Mouse (Mus musculus): Measurements from ENCODE around the gene Neurl1a.

Gene Neurl1a

GRCm38 (mm10) chr19:47216766-47217165, 38.1 kb downstream of the Neurl1a start:
- no peak for DNase-seq

DNA sequence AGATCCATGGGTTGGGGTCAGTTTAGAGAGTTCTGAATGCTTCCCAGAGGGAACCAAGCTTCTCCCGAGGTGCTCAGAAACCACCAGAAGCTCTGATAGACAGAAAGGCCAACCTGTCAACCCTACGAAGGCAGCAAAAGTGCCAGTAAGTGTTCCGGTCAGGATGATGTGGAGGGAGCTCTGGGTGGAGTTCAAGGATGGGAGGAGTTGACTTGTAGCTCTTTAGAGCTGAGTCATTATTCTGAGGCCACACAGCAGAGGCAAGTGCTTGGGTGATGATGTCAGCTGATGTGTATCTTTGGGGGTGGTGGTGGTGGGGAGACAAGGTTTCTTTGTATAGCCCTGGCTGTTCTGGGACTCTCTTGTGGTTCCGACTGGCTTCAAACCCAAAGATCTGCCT, 41.0 kb downstream of the Neurl1a start:
- DNase-seq: no peak

GRCm38 (mm10) chr19:47220232-47220631, 41.6 kb downstream of the Neurl1a start:
- no peak for DNase-seq

DNA sequence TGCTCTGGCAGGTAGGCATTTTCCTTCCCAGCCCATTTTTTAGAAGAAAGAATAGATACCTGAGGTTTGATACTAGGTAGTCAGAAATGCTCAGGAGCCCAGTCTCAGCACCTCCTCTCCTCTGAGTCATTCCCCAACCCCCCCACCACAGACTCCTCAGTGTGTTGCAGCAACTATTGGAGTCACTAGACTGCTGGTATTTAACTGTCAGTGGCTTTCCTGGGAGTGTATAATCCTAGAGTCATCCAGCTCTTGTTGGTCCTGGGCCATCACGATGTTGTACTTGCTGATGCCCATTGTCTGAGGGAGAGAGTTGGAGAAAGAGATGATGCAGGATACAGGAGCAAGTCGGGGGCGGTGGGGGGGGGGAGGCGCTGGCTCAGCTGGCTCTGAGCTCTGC, 42.4 kb downstream of the Neurl1a start:
- DNase-seq: no peak

- DNase-seq: no peak
Observed at GRCm38 (mm10) chr19:47221500-47222153, 43.0 kb downstream of the Neurl1a start.

DNA sequence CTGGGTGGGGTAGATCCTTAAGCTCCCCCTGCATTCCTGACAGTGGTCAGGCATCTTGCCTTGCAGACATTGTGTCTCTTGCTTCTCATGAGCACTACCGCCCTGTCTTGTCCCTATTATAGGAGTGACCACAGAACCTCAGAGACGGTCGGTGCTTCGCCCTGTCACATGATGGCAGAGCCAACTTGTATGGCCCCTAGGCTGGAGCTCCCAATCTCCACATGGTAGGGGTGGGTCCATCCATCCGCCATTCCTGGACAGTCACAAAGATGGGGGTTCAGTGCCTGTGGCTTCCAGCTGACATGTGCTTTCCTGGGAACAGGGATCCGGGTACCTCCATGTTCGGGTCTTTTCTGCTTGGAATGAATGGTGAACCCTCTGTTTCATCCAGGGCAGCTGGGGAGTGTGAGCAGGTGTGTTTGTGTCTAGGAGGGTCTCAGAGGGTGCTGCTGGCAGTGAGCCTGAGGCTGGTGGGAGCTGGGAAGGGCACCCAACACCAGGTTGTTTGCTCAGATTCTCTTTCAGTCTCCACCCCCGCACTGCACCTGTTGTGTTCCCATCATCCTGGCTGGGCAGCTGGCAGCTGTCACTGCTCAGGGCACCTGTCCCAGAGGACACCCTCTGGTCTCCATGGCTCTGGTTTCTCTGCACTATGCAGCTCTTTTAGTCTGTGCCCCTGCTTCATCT, 43.7 kb downstream of the Neurl1a start:
- no peak for DNase-seq

GRCm38 (mm10) chr19:47222841-47223557, 44.4 kb downstream of the Neurl1a start:
- peak; percentile 5 for DNase-seq

DNA sequence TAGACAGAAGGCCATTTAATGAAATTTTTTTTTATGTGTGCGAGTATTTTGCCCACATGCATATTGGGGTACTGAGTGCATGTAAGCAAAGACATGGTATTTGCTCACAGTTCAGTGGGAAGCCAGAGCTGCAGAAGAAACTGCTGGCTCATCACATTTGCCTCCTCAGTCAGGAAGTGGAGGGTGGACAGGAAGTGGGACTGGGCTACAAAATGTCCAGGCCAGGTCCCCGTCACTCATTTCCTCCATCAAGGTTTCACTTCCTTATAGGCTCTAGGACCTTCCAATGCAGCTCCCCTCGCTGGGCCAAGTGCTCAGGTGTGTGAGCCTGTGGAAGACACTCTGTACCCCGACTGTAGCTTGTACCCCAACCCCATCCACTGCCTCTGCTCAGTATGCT, 46.1 kb downstream of the Neurl1a start:
- DNase-seq: peak; percentile 27

- no peak for DNase-seq
Observed at GRCm38 (mm10) chr19:47225791-47226190, 47.2 kb downstream of the Neurl1a start.

DNA sequence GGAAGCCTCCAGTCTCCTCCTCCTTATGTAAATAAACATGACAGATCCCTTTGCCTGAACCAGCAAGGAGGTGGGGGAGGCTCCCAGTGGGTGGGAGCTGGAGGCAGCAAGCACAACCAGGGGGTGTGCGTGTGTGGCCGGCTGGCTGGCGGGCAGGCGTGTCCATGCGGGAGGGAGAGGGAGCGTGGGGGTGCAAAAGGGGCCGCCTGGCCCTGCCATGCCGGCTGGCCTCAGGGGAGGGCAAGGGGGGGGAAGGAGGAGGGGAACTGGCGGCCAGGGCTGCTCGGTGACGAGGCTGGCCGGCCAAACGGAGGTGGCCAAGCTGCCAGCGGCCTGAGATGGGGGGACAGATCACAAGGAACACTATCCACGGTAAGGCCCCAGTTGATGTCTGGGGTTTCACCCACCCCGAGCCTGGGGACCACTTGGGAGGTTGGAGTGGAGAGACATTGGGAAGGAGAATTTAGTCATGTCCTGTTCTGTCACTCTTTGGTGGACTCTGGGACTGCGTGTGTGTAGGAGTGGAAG, 50.2 kb downstream of the Neurl1a start:
- peak; percentile 61 for DNase-seq

DNA sequence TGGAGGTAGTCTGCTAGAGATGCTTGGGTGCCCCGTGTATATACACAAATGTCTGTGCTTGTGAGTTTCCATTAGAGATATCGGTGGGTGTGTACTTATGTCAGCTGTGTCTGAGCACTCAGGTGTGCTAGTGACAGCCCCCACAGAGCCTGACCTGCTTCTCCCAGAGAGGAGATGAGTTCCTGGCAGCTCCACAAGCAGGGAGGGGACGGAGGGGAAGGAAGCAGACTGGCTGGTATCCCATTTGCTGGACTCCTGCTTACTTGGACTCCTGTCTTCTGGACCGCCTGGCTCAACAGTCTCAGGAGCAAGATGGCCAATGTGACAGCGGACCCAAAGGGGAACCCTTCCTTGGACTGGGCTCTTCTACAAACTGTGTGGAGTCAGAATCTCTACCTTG, 50.8 kb downstream of the Neurl1a start:
- DNase-seq: peak; percentile 18

DNA sequence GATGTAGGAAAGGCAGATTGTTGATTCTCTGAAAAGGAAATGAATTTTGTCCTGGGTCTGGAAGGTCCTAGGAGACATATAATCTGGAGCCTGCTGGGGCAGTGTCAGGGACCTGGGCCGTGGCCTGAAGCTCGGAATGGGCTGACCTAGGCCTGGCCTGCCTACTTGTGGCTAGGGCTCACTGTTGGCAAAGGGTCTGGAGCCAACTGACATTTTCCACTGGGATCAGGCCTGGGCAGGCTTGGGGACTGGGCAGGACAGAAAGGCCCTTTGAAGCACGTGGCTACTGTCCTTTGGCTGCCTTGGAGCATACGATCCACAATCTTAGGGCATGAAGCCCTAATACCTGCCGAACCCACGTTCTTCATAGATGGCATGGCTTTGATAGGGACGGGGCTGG, 51.5 kb downstream of the Neurl1a start:
- no peak for DNase-seq

DNA sequence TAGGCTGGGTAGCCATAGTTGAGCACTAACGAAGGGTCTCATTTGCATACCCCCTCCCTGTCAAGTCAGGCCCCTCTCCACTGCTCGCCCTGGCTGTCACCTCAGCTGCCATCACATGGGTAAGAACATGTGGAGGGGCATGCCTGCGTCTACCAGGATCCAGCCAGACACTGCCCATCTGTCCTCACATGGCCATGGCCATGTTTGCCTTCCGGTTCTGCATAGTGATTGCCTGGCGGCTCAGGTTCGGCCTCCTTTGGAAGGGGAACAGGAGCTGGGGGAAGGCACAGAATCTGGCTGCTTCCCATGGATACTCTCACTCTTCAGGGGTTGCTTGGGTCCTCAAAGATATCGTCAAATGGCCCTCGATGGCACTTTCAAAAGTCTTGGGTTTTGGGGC, 52.1 kb downstream of the Neurl1a start:
- no peak for DNase-seq

DNA sequence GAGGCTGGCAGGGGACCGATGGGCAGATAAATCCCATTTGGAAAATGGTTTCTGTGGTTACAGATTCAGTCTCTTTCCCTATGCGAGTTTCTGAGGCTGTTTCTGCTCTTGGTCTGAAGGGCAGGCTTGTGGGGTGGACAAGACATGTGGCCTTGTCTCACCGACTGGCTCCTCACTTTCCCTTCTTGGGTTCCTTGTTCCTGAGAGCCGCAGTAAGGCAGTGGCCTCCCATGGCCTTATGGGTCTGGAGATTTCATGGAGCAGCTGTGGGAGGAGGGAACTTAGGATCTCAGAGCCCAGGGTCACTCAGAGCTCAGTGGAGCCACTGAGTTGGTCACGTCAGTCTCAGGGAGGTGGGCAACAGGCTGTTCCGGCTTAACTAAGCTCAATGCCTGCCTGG, 52.8 kb downstream of the Neurl1a start:
- DNase-seq: no peak

GRCm38 (mm10) chr19:47232077-47232865, 53.7 kb downstream of the Neurl1a start:
- no peak for DNase-seq

DNA sequence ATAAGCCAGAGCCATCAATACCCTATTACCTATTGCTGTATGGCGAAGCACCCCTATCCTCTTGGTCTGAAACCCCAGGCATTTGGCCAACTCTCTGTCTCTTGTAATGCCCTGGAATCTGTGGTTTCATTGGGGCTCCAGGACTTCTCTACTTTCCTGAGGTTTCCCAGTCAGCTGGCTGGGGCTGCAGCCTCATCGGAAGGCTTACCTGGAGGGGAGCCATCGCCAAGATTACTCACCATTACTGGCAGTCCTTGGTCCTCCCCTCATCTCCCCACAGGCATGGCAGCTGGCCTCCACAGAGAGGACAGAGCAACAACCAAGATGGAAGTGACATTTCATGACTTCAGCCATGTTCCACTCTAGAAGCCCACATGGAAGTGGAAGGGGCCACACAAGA, 54.5 kb downstream of the Neurl1a start:
- DNase-seq: no peak

GRCm38 (mm10) chr19:47240076-47240475, 61.5 kb downstream of the Neurl1a start:
- no peak for DNase-seq

DNA sequence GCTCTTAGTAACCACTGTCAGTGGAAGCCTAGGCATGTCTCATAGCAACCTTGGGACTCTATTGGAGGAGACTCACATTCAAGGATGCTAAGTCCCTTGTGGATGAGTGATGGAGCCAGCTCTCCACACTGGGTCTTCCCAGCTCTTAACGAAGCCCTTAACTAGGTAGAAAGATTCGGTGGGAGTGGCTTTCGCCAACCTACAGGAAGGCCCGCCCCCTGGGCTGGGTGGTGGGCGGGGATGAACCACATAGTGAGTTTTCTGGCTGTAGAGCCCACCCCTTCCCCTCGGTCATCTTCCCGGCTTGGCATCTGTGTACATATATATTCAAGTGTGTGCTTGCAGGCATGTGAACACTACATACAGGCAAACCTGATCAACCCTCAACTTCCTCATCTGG, 62.3 kb downstream of the Neurl1a start:
- DNase-seq: no peak

DNA sequence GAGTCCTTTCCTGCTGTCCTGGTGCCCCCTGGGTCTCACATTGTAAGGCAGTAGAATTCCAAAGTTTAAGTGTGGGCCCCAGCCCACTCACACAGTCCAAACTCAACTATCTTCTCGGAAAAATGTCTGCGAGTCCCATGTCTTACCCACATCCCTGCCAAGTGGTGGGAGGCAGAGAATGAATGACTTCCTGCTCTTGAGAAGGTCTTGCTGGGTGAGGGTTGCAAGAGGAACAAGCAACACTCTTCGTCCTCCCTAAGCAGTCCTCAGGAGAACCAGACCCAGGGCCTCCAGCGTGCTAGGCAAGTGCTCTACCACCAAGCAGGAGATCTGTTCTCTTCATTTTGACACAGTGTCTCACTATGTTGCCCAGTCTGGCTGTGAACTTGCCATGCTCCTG, 63.6 kb downstream of the Neurl1a start:
- no peak for DNase-seq

DNA sequence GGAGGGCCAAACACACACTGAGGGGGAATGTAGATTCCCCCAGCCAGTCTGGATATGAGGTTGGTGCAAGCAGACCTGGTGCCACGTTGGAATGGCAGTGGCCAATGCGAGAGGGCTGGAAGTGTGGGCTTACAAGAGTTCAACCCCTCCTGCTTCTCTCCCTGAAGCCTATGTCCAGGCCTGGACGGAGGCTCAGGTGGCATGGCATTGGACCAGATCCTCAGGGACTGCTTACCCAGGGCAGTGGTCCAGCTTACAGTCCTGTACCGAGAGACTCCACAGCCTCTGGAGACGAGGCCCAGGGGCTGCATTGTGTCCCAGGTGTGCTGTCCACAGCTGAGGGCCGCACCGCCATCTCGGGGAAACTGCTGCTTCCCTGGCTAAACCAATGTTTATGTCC, 66.9 kb downstream of the Neurl1a start:
- DNase-seq: no peak

GRCm38 (mm10) chr19:47247791-47248190, 69.2 kb downstream of the Neurl1a start:
- peak; percentile 63 for DNase-seq

- no peak for DNase-seq
Observed at GRCm38 (mm10) chr19:47248296-47248695, 69.7 kb downstream of the Neurl1a start.
